Mouse (Mus musculus): ENCODE measurements around the gene Nap1l2. TPM values are rescaled to one million over a fixed set of nuclear protein-coding genes. Genes with fewer than 3 reads are reported as not detected.

The Nap1l2 gene
- polyA plus RNA-seq, 1 experiment from 2014 or later: 4.1 TPM

Other genes starting within 250 kb of the Nap1l2 start
- gene Cdx4, start 134.8 kb upstream of the Nap1l2 start, polyA plus RNA-seq (2016; fragmentation: Nextera tagmentation; extraction: Ambion mirVana): not detected in 2 replicates
- gene Chic1, start 169.8 kb upstream of the Nap1l2 start, polyA plus RNA-seq (2016; fragmentation: Nextera tagmentation; extraction: Ambion mirVana): 3.8 and 4.5 TPM in 2 replicates
- 0.73 and 0.79 TPM in 2 replicates for gene Tsx, start 227.8 kb upstream of the Nap1l2 start, polyA plus RNA-seq (2016; fragmentation: Nextera tagmentation; extraction: Ambion mirVana)
- not detected in 2 replicates for gene Gm26992, start 235.4 kb upstream of the Nap1l2 start, polyA plus RNA-seq (2016; fragmentation: Nextera tagmentation; extraction: Ambion mirVana)

Measured in limb, embryonic 12.5 days (tissue).